Mouse (Mus musculus): Measurements from ENCODE around the gene Lingo1. TPM values are rescaled to one million over a fixed set of nuclear protein-coding genes. Genes with fewer than 3 reads are reported as not detected.

Lingo1 gene
- polyA plus RNA-seq, 1 experiment from 2014 or later: 2.1 TPM

DNA sequence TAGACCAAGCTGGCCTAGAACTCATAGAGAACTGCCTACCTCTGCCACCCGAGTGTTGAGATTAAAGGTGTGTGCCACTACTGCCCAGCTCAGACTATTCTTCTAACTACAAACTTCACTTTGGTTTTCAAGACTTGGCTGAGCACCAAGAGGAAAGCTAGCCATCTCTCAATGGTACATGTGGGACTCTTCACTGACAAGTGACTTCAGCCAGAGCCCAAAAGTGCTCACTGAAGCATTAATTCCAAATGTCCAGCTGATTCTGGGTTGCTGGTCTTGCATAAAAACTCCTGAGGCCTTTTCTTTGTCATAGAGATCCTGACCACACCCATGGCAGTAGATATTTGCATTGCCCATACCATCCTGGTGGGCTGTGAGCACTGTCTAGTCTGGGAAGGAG lies 81.9 kb downstream of the Lingo1 start:
- Histone ChIP-seq H3K27me3 (replicated peaks; ENCODE audit: low read depth, poor library complexity, severe bottlenecking) (0 out of 2 replicates have a peak, but pooled peaks cover 4% of the 10 kb centered on the region), H3K4me3 (no peak overlapping the region), H3K4me1 (peaks cover 5% of the 10 kb centered on the region; the same call in 1 of the 2 replicates), H3K36me3 (replicated peaks) (no peaks in the 10 kb centered on the region), H3K27ac (replicated peaks) (no peak overlapping the region), H3K9me3 (no peaks in the 10 kb centered on the region)
- 75% methylated on average over 1 of the region's 1 CpGs for WGBS
- no peak for DNase-seq (ENCODE audit: low spot score)

DNA sequence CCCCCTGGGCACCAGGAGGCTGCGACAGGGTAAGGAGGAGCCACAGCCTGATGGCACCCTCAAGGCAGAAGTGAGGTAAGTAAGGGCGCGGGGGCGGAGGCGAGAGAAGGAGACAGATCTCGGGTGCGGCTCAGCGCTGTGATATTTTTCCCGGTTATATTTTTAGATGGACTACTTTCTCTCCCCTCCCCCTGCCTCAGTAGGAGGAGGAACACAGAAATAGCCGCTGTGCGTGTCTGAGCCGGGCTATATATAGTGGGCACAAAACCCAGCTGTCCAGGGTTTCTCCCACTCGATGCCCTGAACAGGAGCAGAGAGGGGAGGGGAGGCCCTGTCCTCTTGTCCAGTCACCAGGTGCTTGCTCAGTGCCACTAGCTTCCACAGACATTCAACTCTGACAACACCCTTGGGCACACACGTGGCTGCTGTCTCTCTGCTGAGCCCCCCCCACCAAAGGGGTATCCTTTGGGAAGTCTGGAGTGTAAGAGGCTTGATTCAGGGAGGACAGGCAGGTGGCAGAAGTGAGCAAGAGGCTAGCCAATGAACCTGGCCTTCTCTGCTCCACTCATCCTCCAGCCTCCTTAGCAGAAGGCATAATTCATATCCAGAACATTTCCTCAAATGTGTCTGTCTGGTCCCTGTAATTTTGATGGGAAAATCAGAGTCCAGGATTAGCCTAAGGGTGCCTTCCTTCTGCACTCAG lies 83.5 kb downstream of the Lingo1 start:
- H3K27me3 ChIP-seq (replicated peaks; ENCODE audit: low read depth, poor library complexity, severe bottlenecking): 0 out of 2 replicates have a peak, but pooled peaks cover 4% of the 10 kb centered on the region
- H3K9me3 ChIP-seq: no peaks in the 10 kb centered on the region
- H3K36me3 ChIP-seq (replicated peaks): no peaks in the 10 kb centered on the region
- WGBS: 78% methylated on average over 14 of the region's 14 CpGs
- H3K4me3 ChIP-seq: no peak overlapping the region
- peaks cover 5% of the 10 kb centered on the region; the same call in 1 of the 2 replicates for H3K4me1 ChIP-seq
- no peak overlapping the region for H3K27ac ChIP-seq (replicated peaks)
- DNase-seq (ENCODE audit: low spot score): no peak

DNA sequence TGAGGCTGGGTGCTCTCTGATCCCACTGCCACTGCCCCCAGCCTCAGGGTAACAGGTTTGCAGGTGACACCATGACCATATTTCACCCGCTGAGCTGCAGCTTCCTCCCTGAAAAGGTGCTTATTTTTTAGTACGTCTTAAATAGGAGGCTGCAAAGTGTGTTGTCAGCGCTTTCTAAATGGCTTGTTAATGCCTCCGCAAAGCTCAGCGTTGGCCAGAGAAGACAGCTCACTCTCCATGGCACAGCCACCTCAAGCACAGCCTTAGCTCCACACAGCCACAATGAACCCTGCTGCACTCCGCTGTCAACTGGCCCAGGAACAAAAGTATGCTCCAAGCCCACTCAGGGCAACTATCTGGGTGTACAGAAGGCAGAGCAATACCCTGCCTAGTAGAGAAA lies 85.3 kb downstream of the Lingo1 start:
- H3K4me3 ChIP-seq: no peak overlapping the region
- H3K36me3 ChIP-seq (replicated peaks): no peaks in the 10 kb centered on the region
- 83% methylated on average over 6 of the region's 6 CpGs for WGBS
- no peaks in the 10 kb centered on the region for H3K27me3 ChIP-seq (replicated peaks; ENCODE audit: low read depth, poor library complexity, severe bottlenecking)
- no peaks in the 10 kb centered on the region for H3K9me3 ChIP-seq
- H3K27ac ChIP-seq (replicated peaks): no peak overlapping the region
- no peak for DNase-seq (ENCODE audit: low spot score)
- H3K4me1 ChIP-seq: peaks cover 15% of the 10 kb centered on the region

DNA sequence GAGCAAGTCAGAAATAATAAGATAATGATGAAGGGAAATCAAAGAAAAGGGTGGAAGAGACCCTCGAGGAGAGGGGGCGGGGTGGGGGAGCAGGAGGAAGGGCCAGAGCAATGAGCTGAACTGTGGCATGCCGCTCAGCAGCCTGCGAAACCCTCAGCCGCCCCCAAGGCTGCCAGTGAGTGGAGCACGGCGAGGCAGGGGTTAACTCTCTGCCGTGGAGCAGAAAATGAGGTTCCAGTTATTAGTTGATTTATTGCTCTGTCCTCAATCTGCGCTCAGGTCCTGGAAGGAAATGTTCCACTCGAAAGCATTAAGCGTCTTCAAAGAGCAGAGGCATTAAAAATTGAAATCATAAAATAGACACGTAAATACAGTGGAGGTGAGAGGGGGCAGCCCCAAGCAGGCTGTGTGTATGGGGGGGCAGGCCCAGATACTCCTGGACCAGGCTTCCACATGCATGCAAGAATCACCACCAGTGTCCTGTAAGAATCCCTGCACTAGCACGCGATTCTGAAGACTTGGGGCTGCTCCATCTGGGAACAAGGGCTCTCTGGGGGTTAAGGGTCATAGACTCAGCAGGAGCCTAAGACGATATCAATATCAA lies 89.7 kb downstream of the Lingo1 start:
- WGBS: 66% methylated on average over 15 of the region's 15 CpGs
- Histone ChIP-seq H3K9me3 (no peaks in the 10 kb centered on the region), H3K27ac (replicated peaks) (no peak overlapping the region), H3K4me3 (no peak overlapping the region), H3K36me3 (replicated peaks) (no peaks in the 10 kb centered on the region), H3K27me3 (replicated peaks; ENCODE audit: low read depth, poor library complexity, severe bottlenecking) (no peaks in the 10 kb centered on the region), H3K4me1 (peaks cover 9% of the 10 kb centered on the region)
- no peak for DNase-seq (ENCODE audit: low spot score)

DNA sequence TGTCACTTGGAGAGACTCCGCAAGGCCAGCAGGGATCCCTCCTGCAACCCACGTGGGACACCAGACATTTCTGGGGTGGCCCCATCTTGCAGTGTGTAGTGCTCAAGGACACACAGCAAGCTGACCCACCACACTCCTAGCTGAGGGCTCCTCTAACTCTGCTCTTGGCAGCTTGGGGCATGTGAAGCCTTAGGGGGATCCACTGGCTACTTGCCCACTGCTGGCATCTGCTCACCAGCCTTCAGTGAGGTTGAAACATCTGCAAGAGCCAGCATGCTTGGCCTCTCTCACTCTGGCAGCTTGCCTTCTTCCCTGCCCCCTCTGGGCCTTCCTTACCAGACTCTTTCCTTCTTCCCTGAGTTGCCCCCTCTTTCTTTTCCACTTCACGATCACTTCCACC lies 94.9 kb downstream of the Lingo1 start:
- Histone ChIP-seq H3K27ac (replicated peaks) (no peak overlapping the region), H3K4me3 (no peak overlapping the region), H3K36me3 (replicated peaks) (no peaks in the 10 kb centered on the region), H3K4me1 (peaks cover 3% of the 10 kb centered on the region), H3K27me3 (replicated peaks; ENCODE audit: low read depth, poor library complexity, severe bottlenecking) (no peaks in the 10 kb centered on the region; the same call in 1 of the 2 replicates), H3K9me3 (no peaks in the 10 kb centered on the region)
- no peak for DNase-seq (ENCODE audit: low spot score)
- WGBS: 69% methylated on average over 3 of the region's 3 CpGs

DNA sequence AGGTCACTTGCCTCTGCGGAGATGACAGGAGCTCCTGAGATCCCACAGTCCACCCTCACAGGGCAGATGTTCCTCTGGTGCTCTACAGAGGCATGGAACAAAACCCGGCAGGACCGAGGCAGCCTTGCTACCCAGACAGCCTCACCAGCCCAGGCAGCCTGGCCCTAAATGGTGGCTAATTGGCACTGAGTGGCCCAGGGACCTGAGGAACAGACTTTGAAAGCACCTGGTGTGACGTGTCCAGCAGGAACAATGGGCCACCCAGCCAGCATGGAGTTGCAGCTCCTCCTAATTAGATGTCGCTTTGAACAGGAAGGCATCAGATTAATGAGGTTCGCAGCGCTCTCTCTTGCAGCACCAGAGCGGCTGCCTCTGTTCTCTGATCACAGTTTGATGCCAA lies 95.4 kb downstream of the Lingo1 start:
- Histone ChIP-seq H3K4me1 (no peaks in the 10 kb centered on the region), H3K36me3 (replicated peaks) (no peaks in the 10 kb centered on the region), H3K27ac (replicated peaks) (no peak overlapping the region), H3K4me3 (no peak overlapping the region), H3K9me3 (no peaks in the 10 kb centered on the region), H3K27me3 (replicated peaks; ENCODE audit: low read depth, poor library complexity, severe bottlenecking) (no peaks in the 10 kb centered on the region; the same call in 1 of the 2 replicates)
- 63% methylated on average over 8 of the region's 8 CpGs for WGBS
- DNase-seq (ENCODE audit: low spot score): no peak

DNA sequence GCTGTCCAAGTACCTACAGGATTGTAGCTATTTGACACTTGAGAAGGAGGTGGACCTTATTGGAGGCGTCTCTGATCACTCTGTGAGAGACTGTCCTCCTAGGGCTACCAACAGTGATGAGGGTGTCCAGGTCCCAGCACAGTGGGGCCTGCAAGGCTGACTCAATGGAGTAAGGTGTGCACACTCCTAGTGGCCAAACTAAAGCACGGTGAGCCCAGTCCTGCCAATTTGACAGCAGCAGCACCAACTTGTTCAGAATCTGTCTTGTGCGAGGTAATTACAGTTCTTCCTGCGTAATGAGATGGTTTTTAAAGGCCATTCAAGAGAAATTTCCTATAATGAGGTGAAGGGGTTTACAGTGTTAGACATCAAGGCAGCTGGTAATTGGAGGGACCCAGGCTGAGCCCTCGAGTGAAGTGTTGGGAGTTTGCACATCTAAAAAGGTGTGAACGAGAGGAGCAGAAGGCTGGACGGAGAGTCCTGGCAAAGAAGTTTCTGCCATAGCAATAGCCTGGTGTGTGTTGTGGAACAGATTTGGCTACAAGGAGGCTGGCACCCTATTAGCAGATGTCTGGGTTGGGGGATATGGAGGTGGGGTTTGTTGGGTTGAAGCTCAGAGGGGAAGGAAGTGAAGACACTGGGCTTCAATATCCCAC lies 97.4 kb downstream of the Lingo1 start:
- Histone ChIP-seq H3K4me1 (0 out of 2 replicates have a peak, but pooled peaks cover 3% of the 10 kb centered on the region), H3K27ac (replicated peaks) (no peak overlapping the region), H3K4me3 (no peak overlapping the region), H3K27me3 (replicated peaks; ENCODE audit: low read depth, poor library complexity, severe bottlenecking) (no peaks in the 10 kb centered on the region; the same call in 1 of the 2 replicates), H3K9me3 (no peaks in the 10 kb centered on the region), H3K36me3 (replicated peaks) (no peaks in the 10 kb centered on the region)
- DNase-seq (ENCODE audit: low spot score): no peak
- 81% methylated on average over 7 of the region's 7 CpGs for WGBS

DNA sequence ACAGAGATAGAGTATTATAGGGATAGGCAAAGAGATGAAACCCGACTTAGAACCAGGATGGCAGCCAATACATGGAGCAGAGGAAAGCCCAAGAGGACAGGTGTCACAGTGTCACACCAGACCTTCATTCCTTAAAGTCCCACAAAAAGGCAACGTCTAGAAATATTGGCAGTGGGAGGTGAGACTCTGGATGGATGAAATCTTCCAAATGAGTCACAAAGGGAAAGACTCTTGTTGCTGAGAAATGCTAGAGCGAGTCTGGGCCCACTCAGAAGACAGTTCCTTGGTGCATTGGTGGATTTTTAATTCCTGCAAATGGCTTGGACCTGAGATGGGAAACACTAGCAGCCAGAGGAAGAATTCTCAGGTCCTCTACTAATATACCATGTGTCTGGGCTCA lies 102.2 kb downstream of the Lingo1 start:
- no peak for DNase-seq (ENCODE audit: low spot score)
- Histone ChIP-seq H3K27ac (replicated peaks) (no peak overlapping the region), H3K4me3 (no peak overlapping the region), H3K27me3 (replicated peaks; ENCODE audit: low read depth, poor library complexity, severe bottlenecking) (peaks cover 5% of the 10 kb centered on the region; the same call in 1 of the 2 replicates), H3K4me1 (peaks cover 20% of the 10 kb centered on the region), H3K36me3 (replicated peaks) (no peaks in the 10 kb centered on the region), H3K9me3 (no peaks in the 10 kb centered on the region)
- WGBS: 80% methylated on average over 3 of the region's 3 CpGs

DNA sequence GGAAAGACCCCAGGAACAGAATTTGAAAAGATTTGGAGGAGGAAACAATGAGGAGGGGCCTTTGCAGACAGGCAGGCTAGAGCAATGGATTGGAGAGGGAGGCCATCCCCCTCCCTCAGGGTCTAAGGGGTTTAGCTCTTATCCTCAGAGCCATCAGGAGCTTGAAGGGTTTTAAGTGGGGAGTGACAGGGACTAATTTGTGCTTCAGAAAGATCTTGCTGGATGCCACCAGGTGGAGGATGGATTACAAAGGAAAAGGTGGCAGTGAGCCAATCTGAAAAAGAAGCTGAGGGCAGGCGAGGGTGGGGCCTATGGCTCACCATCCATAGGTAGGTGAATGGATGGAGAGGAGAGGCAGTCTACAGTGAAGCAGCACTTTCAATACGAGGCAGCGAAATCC lies 105.0 kb downstream of the Lingo1 start:
- WGBS: 75% methylated on average over 3 of the region's 3 CpGs
- Histone ChIP-seq H3K9me3 (no peaks in the 10 kb centered on the region), H3K27ac (replicated peaks) (no peak overlapping the region), H3K4me3 (no peak overlapping the region), H3K4me1 (peaks cover 38% of the 10 kb centered on the region), H3K27me3 (replicated peaks; ENCODE audit: low read depth, poor library complexity, severe bottlenecking) (0 out of 2 replicates have a peak, but pooled peaks cover 5% of the 10 kb centered on the region), H3K36me3 (replicated peaks) (no peaks in the 10 kb centered on the region)
- DNase-seq (ENCODE audit: low spot score): no peak

DNA sequence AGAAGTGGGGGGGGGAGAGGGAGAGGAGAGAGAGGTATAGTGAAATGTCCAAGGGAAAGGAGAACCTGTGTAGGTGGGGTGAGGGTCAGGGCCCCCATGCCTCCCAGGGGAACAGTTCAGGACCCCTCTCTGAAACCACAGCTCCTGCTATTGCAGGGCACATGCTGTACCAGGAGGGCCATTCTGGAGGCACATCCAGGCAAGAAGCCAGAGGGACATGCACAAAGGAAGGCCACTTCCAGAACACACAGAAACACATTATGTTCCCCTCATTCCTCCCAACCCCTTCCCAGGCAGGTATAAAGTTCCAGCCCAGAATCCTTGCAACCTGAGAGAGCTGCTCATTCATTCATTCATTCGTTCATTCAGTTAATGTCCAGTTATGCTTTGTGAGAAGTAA lies 105.6 kb downstream of the Lingo1 start:
- Histone ChIP-seq H3K4me1 (peaks cover 42% of the 10 kb centered on the region), H3K4me3 (no peak overlapping the region), H3K9me3 (no peaks in the 10 kb centered on the region), H3K27ac (replicated peaks) (no peak overlapping the region), H3K36me3 (replicated peaks) (no peaks in the 10 kb centered on the region), H3K27me3 (replicated peaks; ENCODE audit: low read depth, poor library complexity, severe bottlenecking) (0 out of 2 replicates have a peak, but pooled peaks cover 5% of the 10 kb centered on the region)
- WGBS: 70% methylated on average over 1 of the region's 1 CpGs
- no peak for DNase-seq (ENCODE audit: low spot score)

DNA sequence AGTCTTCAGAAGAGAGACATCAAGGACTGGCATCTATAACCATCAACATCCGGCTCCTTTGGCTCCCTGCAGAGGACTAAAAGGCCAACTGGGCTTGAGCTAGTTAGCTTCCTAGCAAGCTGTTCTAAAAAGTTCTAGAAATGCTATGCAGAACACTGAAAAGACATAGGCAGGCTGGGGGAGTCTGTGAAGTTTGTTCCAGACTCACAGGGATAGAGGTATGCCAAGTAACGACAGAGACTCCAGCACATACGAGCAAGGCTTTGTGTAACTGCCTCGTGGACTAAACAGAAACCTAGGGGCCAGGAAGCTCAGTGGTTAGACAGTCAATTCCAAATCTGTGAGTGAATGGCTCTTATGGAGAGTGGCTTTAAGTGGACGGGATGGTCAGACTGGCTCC lies 108.8 kb downstream of the Lingo1 start:
- 86% methylated on average over 5 of the region's 5 CpGs for WGBS

DNA sequence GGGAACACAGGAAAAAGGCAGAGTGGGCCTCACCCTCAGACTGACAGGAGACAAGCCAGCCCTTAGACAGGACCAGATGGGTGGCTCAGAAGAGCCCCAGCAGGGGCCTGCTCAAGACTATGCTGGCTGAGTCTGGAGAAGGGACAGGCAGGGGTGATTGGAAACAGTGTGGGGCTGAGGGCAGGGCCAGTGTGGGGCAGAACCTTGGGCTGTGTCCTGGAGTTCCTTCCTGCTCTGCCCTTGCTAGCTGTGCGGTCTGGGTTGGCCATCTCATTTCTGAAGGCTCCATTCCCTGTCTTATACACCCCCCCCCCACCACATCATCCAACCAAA lies 109.2 kb downstream of the Lingo1 start:
- peak; percentile 16 for DNase-seq (ENCODE audit: low spot score)
- Histone ChIP-seq H3K27ac (replicated peaks) (peak overlapping the region; percentile 75), H3K27me3 (replicated peaks; ENCODE audit: low read depth, poor library complexity, severe bottlenecking) (no peaks in the 10 kb centered on the region; the same call in 1 of the 2 replicates), H3K4me1 (peaks cover 39% of the 10 kb centered on the region), H3K9me3 (no peaks in the 10 kb centered on the region), H3K4me3 (no peak overlapping the region), H3K36me3 (replicated peaks) (no peaks in the 10 kb centered on the region)
- WGBS: 75% methylated on average over 1 of the region's 1 CpGs

More for the DNA sequence above, 108.8 kb downstream of the Lingo1 start:
- Histone ChIP-seq H3K27me3 (replicated peaks; ENCODE audit: low read depth, poor library complexity, severe bottlenecking) (peaks cover 2% of the 10 kb centered on the region; the same call in 1 of the 2 replicates), H3K4me1 (peaks cover 39% of the 10 kb centered on the region), H3K36me3 (replicated peaks) (no peaks in the 10 kb centered on the region), H3K9me3 (no peaks in the 10 kb centered on the region), H3K4me3 (no peak overlapping the region), H3K27ac (replicated peaks) (peak overlapping the region; percentile 75; the same call in 1 of the 2 replicates)
- no peak for DNase-seq (ENCODE audit: low spot score)

Data from embryonic facial prominence, embryonic 10.5 days (tissue).